Mouse (Mus musculus) liver, embryonic 14.5 days (tissue): ENCODE results near the gene Wdr31. TPM values are rescaled to one million over a fixed set of nuclear protein-coding genes. Genes with fewer than 3 reads are reported as not detected.

Experiments used
- ATAC-seq: fragments of 200-750 bp; cut with Nextera tagmentation; 2 replicates; pipeline ENCODE4 v1.8.0; 2017; ENCODE audit warnings: moderate number of reproducible peaks, mild to moderate bottlenecking, moderate library complexity; ENCODE audit not compliant: insufficient read depth
- DNase-seq, 3 experiments: peaks; one replicate each; pipeline ENCODE4 v3.0.0-alpha.2; 2012 to 2013; ENCODE audit warnings: low read depth in 3 of 3, low spot score in 3 of 3
- H3K27ac ChIP-seq: fragments of 300-500 bp; sonication (generic); 2 replicates; pipeline ENCODE4 v1.5.1; 2014; ENCODE audit warnings: moderate library complexity, mild to moderate bottlenecking, control low read depth, inconsistent platforms
- H3K27me3 ChIP-seq: fragments of 300-500 bp; sonication (generic); 2 replicates; pipeline ENCODE4 v1.6.1; 2014; ENCODE audit warnings: mild to moderate bottlenecking, low read length, moderate library complexity; ENCODE audit not compliant: control insufficient read depth, insufficient read depth
- H3K36me3 ChIP-seq: fragments of 300-500 bp; sonication (generic); replicated peaks from 2 replicates; pipeline ENCODE4 v1.6.1; 2014; ENCODE audit warnings: low read depth; ENCODE audit not compliant: control insufficient read depth, insufficient read depth
- H3K4me1 ChIP-seq, 2 experiments: fragments of 200-500 bp in 1 of 2; fragments of 300-500 bp in 1 of 2; sonication (generic) in 1 of 2; replicated peaks; 2 replicates each; pipeline ENCODE4 v1.6.1; 2012 to 2014; ENCODE audit warnings: antibody characterized with exemption in 1 of 2, inconsistent platforms in 1 of 2, low read length in 1 of 2; ENCODE audit not compliant: control insufficient read depth in 2 of 2, insufficient read depth in 2 of 2
- H3K4me2 ChIP-seq: fragments of 300-500 bp; sonication (generic); 2 replicates; pipeline ENCODE4 v1.6.1; 2014; ENCODE audit warnings: low read depth, mild to moderate bottlenecking, control low read depth, moderate library complexity
- H3K4me3 ChIP-seq, 2 experiments: fragments of 200-500 bp in 1 of 2; fragments of 300-500 bp in 1 of 2; sonication (generic) in 1 of 2; 2 replicates each; pipeline ENCODE4 v1.5.1; 2012 to 2014; ENCODE audit warnings: low read depth in 2 of 2, low read length in 2 of 2, mild to moderate bottlenecking in 2 of 2, control low read depth in 1 of 2, inconsistent platforms in 1 of 2, moderate library complexity in 1 of 2; ENCODE audit not compliant: insufficient read depth in 1 of 2
- H3K9ac ChIP-seq: fragments of 300-500 bp; sonication (generic); replicated peaks from 2 replicates; pipeline ENCODE4 v1.6.1; 2014; ENCODE audit warnings: mild to moderate bottlenecking, control low read depth, moderate library complexity
- H3K9me3 ChIP-seq: fragments of 300-500 bp; sonication (generic); 2 replicates; pipeline ENCODE4 v1.6.1; 2016; ENCODE audit warnings: low read length, mixed read lengths; ENCODE audit not compliant: control insufficient read depth
- CTCF ChIP-seq: IDR thresholded peaks from 2 replicates; pipeline ENCODE4 v1.5.1; 2016; ENCODE audit warnings: antibody characterized with exemption, low read depth, control low read depth
- EP300 ChIP-seq: IDR thresholded peaks from 2 replicates; pipeline ENCODE4 v1.6.1; 2016; ENCODE audit warnings: antibody characterized with exemption, low read depth
- WGBS: fragments of 180-500 bp; shearing (Covaris S2); extraction: QIAGEN DNeasy Blood & Tissue Kit; methylation state at CpG from one replicate; pipeline ENCODE4 v1.1.7; 2014; ENCODE audit not compliant: insufficient replicate concordance; 5-methylcytosine and 5-hydroxymethylcytosine counted together
- polyA plus RNA-seq, 2 experiments: library from polyadenylated mRNA; depleted of rRNA in 1 of 2; stranded (reverse) in 1 of 2; unstranded in 1 of 2; fragments of >200 nt; fragmentation: Nextera tagmentation in 1 of 2; extraction: Ambion mirVana in 1 of 2; gene quantifications; 2 replicates each; pipeline versions ENCODE4 v1.2.1 to v1.2.3; 2012 to 2014

Wdr31 gene
- polyA plus RNA-seq, 2 experiments: 0.83 to 1.7 TPM

- H3K4me1 ChIP-seq: no peaks in the 10 kb centered on the region
- H3K27me3 ChIP-seq: no peaks in the 10 kb centered on the region
- no peak for ATAC-seq
- no peaks in the 10 kb centered on the region for H3K9me3 ChIP-seq
- no peaks in the 10 kb centered on the region for H3K36me3 ChIP-seq
- H3K4me3 ChIP-seq: no peak overlapping the region
- TF ChIP-seq EP300 (no peak), CTCF (no peak)
- H3K9ac ChIP-seq: no peak overlapping the region
- 71% methylated on average over 8 of the region's 8 CpGs for WGBS
- no peak for DNase-seq
- H3K27ac ChIP-seq: no peak overlapping the region
- H3K4me2 ChIP-seq: no peak overlapping the region
These were observed 10.3 kb downstream of the Wdr31 start for GRCm38 (mm10) chr4:62460348-62460747.

GRCm38 (mm10) chr4:62459081-62459480 lies 11.6 kb downstream of the Wdr31 start:
- H3K27ac ChIP-seq: no peak overlapping the region
- no peak overlapping the region for H3K4me2 ChIP-seq
- no peak for TF ChIP-seq EP300
- TF ChIP-seq CTCF: no peak
- ATAC-seq (no peak), DNase-seq (no peak)
- H3K9ac ChIP-seq: no peak overlapping the region
- H3K9me3 ChIP-seq: no peaks in the 10 kb centered on the region
- 89% methylated on average over 3 of the region's 3 CpGs for WGBS
- H3K27me3 ChIP-seq: no peaks in the 10 kb centered on the region
- H3K4me1 ChIP-seq: no peaks in the 10 kb centered on the region
- H3K36me3 ChIP-seq: no peaks in the 10 kb centered on the region
- no peak overlapping the region for H3K4me3 ChIP-seq

- 48% methylated on average over 5 of the region's 5 CpGs for WGBS
- Histone ChIP-seq H3K36me3 (no peaks in the 10 kb centered on the region), H3K4me1 (no peaks in the 10 kb centered on the region), H3K9me3 (no peaks in the 10 kb centered on the region), H3K4me3 (no peak overlapping the region), H3K9ac (no peak overlapping the region), H3K4me2 (no peak overlapping the region), H3K27me3 (no peaks in the 10 kb centered on the region), H3K27ac (no peak overlapping the region)
- ATAC-seq (no peak), DNase-seq (no peak)
- TF ChIP-seq CTCF (peak; percentile 65), EP300 (no peak)
These were observed 15.7 kb downstream of the Wdr31 start for GRCm38 (mm10) chr4:62454995-62455394.

GRCm38 (mm10) chr4:62440986-62441385 lies 29.7 kb downstream of the Wdr31 start:
- H3K36me3 ChIP-seq: no peaks in the 10 kb centered on the region
- no peak overlapping the region for H3K27ac ChIP-seq
- H3K27me3 ChIP-seq: no peaks in the 10 kb centered on the region
- ATAC-seq (no peak), DNase-seq (no peak)
- no peaks in the 10 kb centered on the region for H3K4me1 ChIP-seq
- no peak overlapping the region for H3K4me2 ChIP-seq
- H3K4me3 ChIP-seq: no peak overlapping the region
- no peak overlapping the region for H3K9ac ChIP-seq
- H3K9me3 ChIP-seq: no peaks in the 10 kb centered on the region
- TF ChIP-seq EP300 (no peak), CTCF (no peak)
- WGBS: 72% methylated on average over 4 of the region's 4 CpGs

- no peak for ATAC-seq
- H3K9ac ChIP-seq: no peak overlapping the region
- WGBS: 59% methylated on average over 4 of the region's 4 CpGs
- no peak overlapping the region for H3K27ac ChIP-seq
- no peak for TF ChIP-seq EP300
- no peak for TF ChIP-seq CTCF
- no peaks in the 10 kb centered on the region for H3K27me3 ChIP-seq
- no peak overlapping the region for H3K4me2 ChIP-seq
- H3K9me3 ChIP-seq: no peaks in the 10 kb centered on the region
- no peaks in the 10 kb centered on the region for H3K4me1 ChIP-seq
- no peak overlapping the region for H3K4me3 ChIP-seq
- no peaks in the 10 kb centered on the region for H3K36me3 ChIP-seq
- no peak for DNase-seq
These were observed 30.2 kb downstream of the Wdr31 start for GRCm38 (mm10) chr4:62440544-62440943.
